Comparison of ENCODE assay signal across 10 mouse cellular contexts in the genomic region with DNA sequence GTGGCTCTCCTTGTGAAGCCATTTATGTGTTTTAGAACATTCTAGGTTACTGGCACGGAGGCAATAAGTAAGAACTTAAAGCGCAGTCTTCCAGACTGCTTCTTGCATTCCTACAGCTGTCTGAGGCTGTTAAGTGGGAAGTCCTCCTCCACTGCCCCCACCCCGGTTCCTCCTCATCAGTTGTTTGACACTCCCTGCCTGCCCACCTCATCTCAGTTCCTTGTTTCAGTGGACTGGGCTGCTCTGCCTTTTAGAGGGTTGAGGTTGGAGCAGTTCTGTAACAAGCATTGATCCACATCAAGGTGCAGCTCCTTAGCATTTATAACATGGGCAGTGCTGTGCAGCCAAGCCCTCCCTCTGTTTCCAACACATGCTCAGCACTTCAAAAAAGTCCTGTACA. TPM values are rescaled to one million over a fixed set of nuclear protein-coding genes. Genes with fewer than 3 reads are reported as not detected.
"Had no signal": no experiment of that assay in that cellular context is flagged by ENCODE, and none has a peak within 500 bp of the region (broad histone marks: within the 10 kb centered on the region; RNA-seq: fewer than 3 reads in every experiment).

No protein-coding gene starts in this region.

RNA-seq across cellular contexts. Expression of a gene that starts 16.6 kb away (rescaled TPM):
- total RNA-seq: left cerebral cortex, adult 2 months; left cerebral cortex, adult 8-10 months; left cerebral cortex, postnatal 14 days; left cerebral cortex, postnatal 25 days; left cerebral cortex, postnatal 36 days; left cerebral cortex, postnatal 4 days; liver, adult 2 months; megakaryocyte-erythroid progenitor cell, adult 5-6 weeks; midbrain, postnatal 0 days; monocyte, adult 5-6 weeks had no signal
